Mouse (Mus musculus) liver, embryonic 15.5 days (tissue): ENCODE measurements around the gene Hist2h2bb. TPM values are rescaled to one million over a fixed set of nuclear protein-coding genes. Genes with fewer than 3 reads are reported as not detected.

Experiments used
- microRNA-seq: library from miRNA; unstranded; fragments of <30 nt; microRNA quantifications from one replicate; pipeline ENCODE4, GENCODE M21; 2016
- polyA plus RNA-seq: library from polyadenylated mRNA; unstranded; fragments of >200 nt; fragmentation: Nextera tagmentation; extraction: Ambion mirVana; gene quantifications from 2 replicates; pipeline ENCODE4 v1.2.1, GENCODE M21; 2015

The Hist2h2bb gene
- polyA plus RNA-seq, 1 experiment from 2014 or later: 24.6 TPM

Small RNA genes within 50 kb of the gene (microRNA-seq; reads per million reads assigned to microRNA genes)
- gene Gm44492 (not detected), gene Gm47311 (not detected), gene Gm47313 (not detected)

Other genes starting within 250 kb of the Hist2h2bb start
- gene Vps45, start 211.3 kb upstream of the Hist2h2bb start, polyA plus RNA-seq: 12.6 and 14.1 TPM in 2 replicates
- gene Otud7b, start 165.2 kb upstream of the Hist2h2bb start, polyA plus RNA-seq: 10.3 and 12.0 TPM in 2 replicates
- gene Mtmr11, start 107.7 kb upstream of the Hist2h2bb start, polyA plus RNA-seq: 2.3 and 3.7 TPM in 2 replicates
- gene Sf3b4, start 97.4 kb upstream of the Hist2h2bb start, polyA plus RNA-seq: 73.7 and 76.6 TPM in 2 replicates
- 0.23 and 0.26 TPM in 2 replicates for gene Sv2a, start 88.6 kb upstream of the Hist2h2bb start, polyA plus RNA-seq
- gene Bola1, start 50.0 kb upstream of the Hist2h2bb start, polyA plus RNA-seq: 32.1 and 34.6 TPM in 2 replicates
- 0.40 and 0.58 TPM in 2 replicates for gene Hist2h2ab, start 49.9 kb upstream of the Hist2h2bb start, polyA plus RNA-seq
- 16.1 and 18.0 TPM in 2 replicates for gene Hist2h2ac, start 48.9 kb upstream of the Hist2h2bb start, polyA plus RNA-seq
- gene Hist2h2be, start 48.6 kb upstream of the Hist2h2bb start, polyA plus RNA-seq: 6.5 and 7.7 TPM in 2 replicates
- 10.8 and 13.6 TPM in 2 replicates for gene Hist2h3c2, start 30.6 kb upstream of the Hist2h2bb start, polyA plus RNA-seq
- 54.8 and 64.9 TPM in 2 replicates for gene Hist2h2aa2, start 29.5 kb upstream of the Hist2h2bb start, polyA plus RNA-seq
- gene Hist2h2aa1, start 24.3 kb upstream of the Hist2h2bb start, polyA plus RNA-seq: 31.3 and 45.2 TPM in 2 replicates
- gene Hist2h3c1, start 23.1 kb upstream of the Hist2h2bb start, polyA plus RNA-seq: 2.5 and 3.2 TPM in 2 replicates
- gene Hist2h4, start 6.4 kb upstream of the Hist2h2bb start, polyA plus RNA-seq: 29.3 and 32.9 TPM in 2 replicates
- gene Hist2h3b, start 1.1 kb upstream of the Hist2h2bb start, polyA plus RNA-seq: 78.7 and 99.7 TPM in 2 replicates
- 4.4 and 4.7 TPM in 2 replicates for gene Fcgr1, start 24.2 kb downstream of the Hist2h2bb start, polyA plus RNA-seq
- gene BC107364, start 182.6 kb downstream of the Hist2h2bb start, polyA plus RNA-seq: not detected in 2 replicates